Mouse (Mus musculus) thymus, adult 2 months (tissue): ENCODE measurements around the gene Prr12. TPM values are rescaled to one million over a fixed set of nuclear protein-coding genes. Genes with fewer than 3 reads are reported as not detected.

Source experiments
- DNase-seq: peaks from one replicate; pipeline ENCODE4 v3.0.0; 2021
- H3K27ac ChIP-seq: fragments of 200-500 bp; 2 replicates; pipeline ENCODE4 v1.5.1; 2012; ENCODE audit warnings: low read length, control low read depth; ENCODE audit not compliant: control insufficient read depth, insufficient read depth
- H3K27me3 ChIP-seq: fragments of 200-500 bp; 2 replicates; pipeline ENCODE4 v1.6.1; 2012; ENCODE audit warnings: mild to moderate bottlenecking, low read length, moderate library complexity, mixed read lengths; ENCODE audit not compliant: control insufficient read depth, insufficient read depth
- H3K36me3 ChIP-seq: fragments of 200-500 bp; 2 replicates; pipeline ENCODE4 v1.6.1; 2012; ENCODE audit warnings: mild to moderate bottlenecking, low read length, moderate library complexity; ENCODE audit not compliant: control insufficient read depth, insufficient read depth
- H3K4me1 ChIP-seq: fragments of 200-500 bp; replicated peaks from 2 replicates; pipeline ENCODE4 v1.6.1; 2012; ENCODE audit warnings: low read length; ENCODE audit not compliant: control insufficient read depth, insufficient read depth
- H3K4me3 ChIP-seq: fragments of 200-500 bp; 2 replicates; pipeline ENCODE4 v1.5.1; 2012; ENCODE audit warnings: mild to moderate bottlenecking, low read length, control low read depth, moderate library complexity; ENCODE audit not compliant: control insufficient read depth, insufficient read depth
- CTCF ChIP-seq: fragments of 200-500 bp; IDR thresholded peaks from 2 replicates; pipeline ENCODE4 v1.5.1; 2012; ENCODE audit warnings: mild to moderate bottlenecking, control low read depth, low read length, moderate library complexity, borderline replicate concordance; ENCODE audit not compliant: control insufficient read depth, poor library complexity, insufficient read depth; ENCODE audit errors: extremely low read depth
- POLR2A ChIP-seq: fragments of 200-500 bp; IDR thresholded peaks from 2 replicates; pipeline ENCODE4 v1.6.1; 2012; ENCODE audit warnings: mild to moderate bottlenecking, low read length, control low read depth, moderate library complexity; ENCODE audit not compliant: control insufficient read depth, poor library complexity, insufficient read depth; ENCODE audit errors: extremely low read depth
- WGBS: fragments of 180-500 bp; shearing (Covaris S2); methylation state at CpG from one replicate; pipeline ENCODE4 v1.1.7; 2018; 5-methylcytosine and 5-hydroxymethylcytosine counted together
- polyA plus RNA-seq: library from polyadenylated mRNA; depleted of rRNA; stranded (reverse); fragments of >200 nt; gene quantifications from 2 replicates; pipeline ENCODE4 v1.2.3, GENCODE M21; 2012

Prr12 gene
- polyA plus RNA-seq, 1 experiment, result 32.7 TPM

GRCm38 (mm10) chr7:45052181-45052861, 360 bp downstream of the Prr12 start:
- Histone ChIP-seq H3K27ac (peak overlapping the region; percentile 52), H3K4me1 (peaks cover 26% of the 10 kb centered on the region), H3K27me3 (no peaks in the 10 kb centered on the region), H3K4me3 (peak overlapping the region; percentile 57), H3K36me3 (peaks cover 20% of the 10 kb centered on the region)
- no peak for TF ChIP-seq POLR2A
- no peak for TF ChIP-seq CTCF
- peak; percentile 52 for DNase-seq
- WGBS, result under 1% methylated on average over 38 of the region's 38 CpGs

GRCm38 (mm10) chr7:45051601-45051974, 1.1 kb downstream of the Prr12 start:
- DNase-seq, result no peak
- H3K4me1 ChIP-seq, result peaks cover 26% of the 10 kb centered on the region
- WGBS, result 41% methylated on average over 13 of the region's 13 CpGs
- H3K27me3 ChIP-seq, result no peaks in the 10 kb centered on the region
- H3K36me3 ChIP-seq, result peaks cover 27% of the 10 kb centered on the region
- TF ChIP-seq CTCF (no peak), POLR2A (no peak)
- peak overlapping the region; percentile 57 for H3K4me3 ChIP-seq
- H3K27ac ChIP-seq, result no peak overlapping the region

- H3K36me3 ChIP-seq, result peaks cover 32% of the 10 kb centered on the region
- DNase-seq, result peak; percentile 40
- WGBS, result 78% methylated on average over 16 of the region's 16 CpGs
- no peak overlapping the region for H3K27ac ChIP-seq
- no peak for TF ChIP-seq POLR2A
- TF ChIP-seq CTCF, result no peak
- peaks cover 26% of the 10 kb centered on the region for H3K4me1 ChIP-seq
- peak overlapping the region; percentile 57 for H3K4me3 ChIP-seq
- no peaks in the 10 kb centered on the region for H3K27me3 ChIP-seq
Observed at GRCm38 (mm10) chr7:45050945-45051600, 1.6 kb downstream of the Prr12 start.

GRCm38 (mm10) chr7:45048923-45049657, 3.6 kb downstream of the Prr12 start:
- DNase-seq, result no peak
- Histone ChIP-seq H3K36me3 (peaks cover 50% of the 10 kb centered on the region), H3K27me3 (no peaks in the 10 kb centered on the region), H3K4me1 (peaks cover 20% of the 10 kb centered on the region), H3K4me3 (no peak overlapping the region), H3K27ac (no peak overlapping the region)
- TF ChIP-seq POLR2A (no peak), CTCF (no peak)
- WGBS, result 97% methylated on average over 23 of the region's 23 CpGs

GRCm38 (mm10) chr7:45048001-45048890, 4.4 kb downstream of the Prr12 start:
- Histone ChIP-seq H3K27me3 (no peaks in the 10 kb centered on the region), H3K4me1 (peaks cover 15% of the 10 kb centered on the region), H3K4me3 (no peak overlapping the region), H3K27ac (no peak overlapping the region), H3K36me3 (peaks cover 58% of the 10 kb centered on the region)
- TF ChIP-seq CTCF (no peak), POLR2A (no peak)
- WGBS, result 98% methylated on average over 38 of the region's 38 CpGs
- no peak for DNase-seq
